Mouse (Mus musculus) MEL (cell line): ENCODE data around the gene Snapin. TPM values are rescaled to one million over a fixed set of nuclear protein-coding genes. Genes with fewer than 3 reads are reported as not detected.

ENCODE experiments used
- DNase-seq: peaks from one replicate; pipeline ENCODE4 v3.0.0; 2011; ENCODE audit warnings: low read depth, low spot score
- H3K27ac ChIP-seq: 2 replicates; pipeline ENCODE4 v1.5.1; 2012; ENCODE audit warnings: low read depth, mild to moderate bottlenecking, control low read depth, low read length, moderate library complexity; ENCODE audit not compliant: control insufficient read depth
- H3K27me3 ChIP-seq, 2 experiments: fragments of 150-350 bp in 1 of 2; sonication (generic) in 1 of 2; 2 replicates each; pipeline ENCODE4 v1.6.1; 2012; ENCODE audit warnings: low read length in 2 of 2, mild to moderate bottlenecking in 2 of 2, improper control_type of control experiment in 1 of 2, moderate library complexity in 1 of 2; ENCODE audit not compliant: insufficient read depth in 2 of 2, control insufficient read depth in 1 of 2
- H3K36me3 ChIP-seq, 2 experiments: 2 replicates each; pipeline ENCODE4 v1.6.1; 2012 to 2014; ENCODE audit warnings: low read length in 2 of 2, improper control_type of control experiment in 1 of 2, inconsistent platforms in 1 of 2, mild to moderate bottlenecking in 1 of 2; ENCODE audit not compliant: insufficient read depth in 2 of 2, control insufficient read depth in 1 of 2
- H3K4me1 ChIP-seq, 2 experiments: fragments of 150-350 bp in 1 of 2; sonication (generic) in 1 of 2; 2 replicates each; pipeline ENCODE4 v1.6.1; 2012; ENCODE audit warnings: low read length in 2 of 2, improper control_type of control experiment in 1 of 2, mild to moderate bottlenecking in 1 of 2; ENCODE audit not compliant: insufficient read depth in 2 of 2, control insufficient read depth in 1 of 2
- H3K4me3 ChIP-seq, 2 experiments: fragments of 150-350 bp in 1 of 2; sonication (generic) in 1 of 2; 2 replicates each; pipeline ENCODE4 v1.5.1; 2012; ENCODE audit warnings: low read depth in 2 of 2, low read length in 2 of 2, mild to moderate bottlenecking in 2 of 2, moderate library complexity in 2 of 2, control low read depth in 1 of 2, improper control_type of control experiment in 1 of 2; ENCODE audit not compliant: control insufficient read depth in 1 of 2, insufficient read depth in 1 of 2
- H3K79me2 ChIP-seq: 2 replicates; pipeline ENCODE4 v1.6.1; 2012; ENCODE audit warnings: mild to moderate bottlenecking, low read length, moderate library complexity; ENCODE audit not compliant: control insufficient read depth, poor library complexity, insufficient read depth
- H3K9ac ChIP-seq: 2 replicates; pipeline ENCODE4 v1.6.1; 2012; ENCODE audit warnings: low read depth, mild to moderate bottlenecking, control low read depth, low read length, moderate library complexity; ENCODE audit not compliant: control insufficient read depth, poor library complexity, severe bottlenecking
- H3K9me3 ChIP-seq: fragments of 150-350 bp; sonication (generic); replicated peaks from 2 replicates; pipeline ENCODE4 v1.6.1; 2012; ENCODE audit warnings: mild to moderate bottlenecking, low read length, improper control_type of control experiment, moderate library complexity; ENCODE audit not compliant: insufficient read depth
- CHD1 ChIP-seq: IDR thresholded peaks from 2 replicates; pipeline ENCODE4 v1.6.1; 2012; ENCODE audit warnings: low read depth, mild to moderate bottlenecking, inconsistent platforms, low read length, improper control_type of control experiment
- CHD2 ChIP-seq: IDR thresholded peaks from 2 replicates; pipeline ENCODE4 v1.6.1; 2011; ENCODE audit warnings: low read length, improper control_type of control experiment
- CTCF ChIP-seq, 3 experiments: IDR thresholded peaks in 2 of 3; conservative IDR thresholded peaks in 1 of 3; 2 replicates each; pipeline ENCODE4 v1.5.1; 2011 to 2012; ENCODE audit warnings: low read length in 3 of 3, low read depth in 2 of 3, mild to moderate bottlenecking in 2 of 3, improper control_type of control experiment in 1 of 3, inconsistent platforms in 1 of 3, mixed read lengths in 1 of 3, moderate library complexity in 1 of 3; ENCODE audit not compliant: control insufficient read depth in 1 of 3, insufficient read depth in 1 of 3, poor library complexity in 1 of 3, severe bottlenecking in 1 of 3
- E2F4 ChIP-seq: IDR thresholded peaks from 2 replicates; pipeline ENCODE4 v1.6.1; 2011; ENCODE audit warnings: low read depth, low read length, improper control_type of control experiment, borderline replicate concordance
- GATA1 ChIP-seq: IDR thresholded peaks from 2 replicates; pipeline ENCODE4 v1.6.1; 2011; ENCODE audit warnings: low read depth, low read length, improper control_type of control experiment
- MAFK ChIP-seq: IDR thresholded peaks from 2 replicates; pipeline ENCODE4 v1.6.1; 2011; ENCODE audit warnings: low read depth, mild to moderate bottlenecking, low read length, improper control_type of control experiment, borderline replicate concordance
- MAZ ChIP-seq: IDR thresholded peaks from 2 replicates; pipeline ENCODE4 v1.6.1; 2012; ENCODE audit warnings: low read depth, mild to moderate bottlenecking, inconsistent platforms, low read length, improper control_type of control experiment
- POLR2A ChIP-seq, 2 experiments: IDR thresholded peaks; 2 replicates each; pipeline ENCODE4 v1.6.1; 2011 to 2012; ENCODE audit warnings: low read length in 2 of 2, mild to moderate bottlenecking in 2 of 2, control low read depth in 1 of 2, improper control_type of control experiment in 1 of 2, low read depth in 1 of 2, moderate library complexity in 1 of 2; ENCODE audit not compliant: control insufficient read depth in 1 of 2, insufficient read depth in 1 of 2, poor library complexity in 1 of 2
- RAD21 ChIP-seq: IDR thresholded peaks from 2 replicates; pipeline ENCODE4 v1.6.1; 2011; ENCODE audit warnings: mild to moderate bottlenecking, low read depth, low read length, improper control_type of control experiment
- SMC3 ChIP-seq: IDR thresholded peaks from 2 replicates; pipeline ENCODE4 v1.6.1; 2011; ENCODE audit warnings: low read depth, low read length, improper control_type of control experiment
- TBP ChIP-seq: IDR thresholded peaks from 2 replicates; pipeline ENCODE4 v1.8.0; 2011; ENCODE audit warnings: low read depth, low read length, improper control_type of control experiment
- TCF12 ChIP-seq: IDR thresholded peaks from 2 replicates; pipeline ENCODE4 v1.6.1; 2014; ENCODE audit warnings: low read depth, mild to moderate bottlenecking, inconsistent platforms, low read length, improper control_type of control experiment, moderate library complexity
- UBTF ChIP-seq: IDR thresholded peaks from 2 replicates; pipeline ENCODE4 v1.6.1; 2012; ENCODE audit warnings: low read depth, mild to moderate bottlenecking, inconsistent platforms, low read length, improper control_type of control experiment, moderate library complexity, borderline replicate concordance; ENCODE audit not compliant: insufficient read depth
- USF1 ChIP-seq: IDR thresholded peaks from 2 replicates; pipeline ENCODE4 v1.6.1; 2014; ENCODE audit warnings: low read depth, mild to moderate bottlenecking, inconsistent platforms, low read length, improper control_type of control experiment, moderate library complexity
- ZKSCAN1 ChIP-seq: IDR thresholded peaks from 2 replicates; pipeline ENCODE4 v1.6.1; 2012; ENCODE audit warnings: low read depth, mild to moderate bottlenecking, inconsistent platforms, low read length, improper control_type of control experiment, moderate library complexity
- ZMIZ1 ChIP-seq: IDR thresholded peaks from 2 replicates; pipeline ENCODE4 v1.6.1; 2012; ENCODE audit warnings: low read depth, mild to moderate bottlenecking, inconsistent platforms, low read length, improper control_type of control experiment, moderate library complexity
- polyA plus RNA-seq, 2 experiments: library from polyadenylated mRNA; stranded (reverse) in 1 of 2; unstranded in 1 of 2; fragments of >175 nt in 1 of 2; fragments of >200 nt in 1 of 2; gene quantifications; 2 replicates each; pipeline versions ENCODE4 v1.2.1 to v1.2.4; 2012; ENCODE audit warnings: low replicate concordance in 2 of 2, low read depth in 1 of 2; ENCODE audit not compliant: insufficient read length in 2 of 2, insufficient read depth in 1 of 2, missing spikeins in 1 of 2
- total RNA-seq: library from RNA; depleted of rRNA; stranded (reverse); fragments of 300-350 nt; gene quantifications from 2 replicates; pipeline ENCODE4 v1.2.3, GENCODE M21; 2012

Snapin gene
- total and polyA plus RNA-seq, 3 experiments = 24.5 to 46.8 TPM; not detected in 1

GRCm38 (mm10) chr3:90467618-90468300, 23.1 kb downstream of the Snapin start:
- no peak for TF ChIP-seq CHD2
- 0 out of 6 replicates have a peak, but pooled peaks of 1 of the 3 experiments have one; percentile 6 for TF ChIP-seq CTCF (IDR thresholded peaks at IDR 0.05 in 2 of 3, conservative IDR thresholded peaks at IDR 0.05 in 1 of 3; ENCODE audit: control insufficient read depth in 1 of 3, insufficient read depth in 1 of 3, low read depth in 2 of 3, low read length in 3 of 3, poor library complexity in 1 of 3, severe bottlenecking in 1 of 3)
- 0 out of 4 replicates have a peak, but pooled peaks cover 0 to 2% of the 10 kb centered on the region in 2 experiments for H3K36me3 ChIP-seq
- no peak for DNase-seq
- H3K27ac ChIP-seq = no peak overlapping the region
- no peak overlapping the region for H3K9ac ChIP-seq
- H3K9me3 ChIP-seq = no peaks in the 10 kb centered on the region
- H3K79me2 ChIP-seq = no peaks in the 10 kb centered on the region
- peaks cover 5 to 6% of the 10 kb centered on the region in 2 experiments for H3K27me3 ChIP-seq
- no peak overlapping the region for H3K4me3 ChIP-seq
- peaks cover 0 to 4% of the 10 kb centered on the region in 2 experiments; a peak in 1 of 4 replicates for H3K4me1 ChIP-seq

GRCm38 (mm10) chr3:90466311-90466766, 24.5 kb downstream of the Snapin start:
- no peaks in the 10 kb centered on the region for H3K4me1 ChIP-seq
- H3K79me2 ChIP-seq = no peaks in the 10 kb centered on the region
- no peak overlapping the region for H3K4me3 ChIP-seq
- H3K9me3 ChIP-seq = no peaks in the 10 kb centered on the region
- H3K27ac ChIP-seq = no peak overlapping the region
- peak; percentile 45 for TF ChIP-seq RAD21
- no peak for TF ChIP-seq MAFK
- TF ChIP-seq CTCF (IDR thresholded peaks at IDR 0.05 in 2 of 3, conservative IDR thresholded peaks at IDR 0.05 in 1 of 3; ENCODE audit: control insufficient read depth in 1 of 3, insufficient read depth in 1 of 3, low read depth in 2 of 3, low read length in 3 of 3, poor library complexity in 1 of 3, severe bottlenecking in 1 of 3) = peak in 1 of 3 experiments; percentile 43; a peak in 3 of 6 replicates
- TF ChIP-seq CHD1 = no peak
- TF ChIP-seq ZMIZ1 = no peak
- TF ChIP-seq E2F4 = no peak
- peak; percentile 20; the same call in 1 of the 2 replicates for TF ChIP-seq SMC3
- no peak for TF ChIP-seq TBP
- TF ChIP-seq POLR2A (IDR thresholded peaks at IDR 0.05; ENCODE audit: control insufficient read depth in 1 of 2, insufficient read depth in 1 of 2, low read depth in 1 of 2, low read length in 2 of 2, poor library complexity in 1 of 2) = no peak
- H3K27me3 ChIP-seq = peaks cover 8 to 10% of the 10 kb centered on the region in 2 experiments
- H3K9ac ChIP-seq = no peak overlapping the region
- no peaks in the 10 kb centered on the region for H3K36me3 ChIP-seq
- DNase-seq = no peak

DNA sequence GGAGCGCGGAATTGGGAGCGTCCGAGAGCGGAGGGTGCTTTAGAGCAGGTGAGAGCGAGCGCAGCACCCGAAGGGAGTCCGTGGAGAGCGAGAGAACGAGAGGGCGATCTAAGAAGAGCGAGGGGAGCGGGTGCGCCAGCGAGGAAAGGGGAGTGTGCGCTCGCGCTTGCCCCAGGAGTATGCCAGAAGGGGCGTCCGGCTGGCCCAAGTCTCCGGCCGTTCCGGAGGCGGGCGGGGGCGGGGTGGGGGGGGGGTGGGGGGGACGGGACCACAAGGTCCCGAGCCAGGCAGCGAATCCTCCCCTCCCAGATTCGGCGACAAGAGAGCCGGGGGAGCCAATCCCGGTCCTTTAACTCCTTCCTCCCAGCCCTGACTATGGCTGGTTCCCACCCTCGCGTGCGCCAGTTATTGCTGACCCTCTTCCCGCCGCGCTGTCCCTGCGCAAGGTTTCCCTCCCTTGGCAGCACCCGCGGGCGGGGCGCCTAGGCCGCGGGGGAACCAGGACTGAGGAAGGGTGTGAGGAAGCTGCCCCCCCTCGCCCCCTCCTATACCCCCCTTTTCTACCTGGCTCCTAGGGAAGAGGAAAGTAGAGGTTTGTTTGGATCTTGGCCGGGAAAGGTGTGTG, 25.0 kb downstream of the Snapin start, which contains the start of gene Npr1:
Gene Npr1 (minus strand): TSS at position 181 of the 625 bp plus-strand sequence.
- peaks cover 8 to 12% of the 10 kb centered on the region in 2 experiments for H3K27me3 ChIP-seq
- no peak within 1 kb of the TSS for H3K4me3 ChIP-seq
- DNase-seq = no peak
- no peak within 1 kb of the TSS for H3K9ac ChIP-seq
- no peaks in the 10 kb centered on the region for H3K36me3 ChIP-seq
- H3K4me1 ChIP-seq = no peaks in the 10 kb centered on the region
- H3K27ac ChIP-seq = no peak within 1 kb of the TSS
- H3K9me3 ChIP-seq = no peaks in the 10 kb centered on the region
- no peak for TF ChIP-seq GATA1
- TF ChIP-seq USF1 = no peak
- no peak for TF ChIP-seq CHD1
- no peak for TF ChIP-seq MAZ
- TF ChIP-seq ZKSCAN1 = no peak
- TF ChIP-seq E2F4 = no peak
- no peak for TF ChIP-seq UBTF
- TF ChIP-seq TCF12 = no peak
- TF ChIP-seq SMC3 = no peak
- TF ChIP-seq RAD21 = no peak
- H3K79me2 ChIP-seq = no peaks in the 10 kb centered on the region
